Mouse (Mus musculus): ENCODE data around the gene Fbxl8. TPM values are rescaled to one million over a fixed set of nuclear protein-coding genes. Genes with fewer than 3 reads are reported as not detected.

Fbxl8 gene
- polyA plus RNA-seq, 1 experiment from 2014 or later = 0.92 TPM

- Histone ChIP-seq H3K9me3 (no peaks in the 10 kb centered on the region), H3K36me3 (replicated peaks) (peaks cover 85% of the 10 kb centered on the region), H3K27me3 (replicated peaks; ENCODE audit: low read depth, poor library complexity, severe bottlenecking) (no peaks in the 10 kb centered on the region), H3K4me1 (no peaks in the 10 kb centered on the region), H3K4me3 (no peak overlapping the region), H3K27ac (replicated peaks) (no peak overlapping the region)
- WGBS = 94% methylated on average over 14 of the region's 14 CpGs
- no peak for DNase-seq (ENCODE audit: low spot score)
Observed at GRCm38 (mm10) chr8:105237442-105238142, 26.9 kb upstream of the Fbxl8 start.

- 95% methylated on average over 7 of the region's 7 CpGs for WGBS
- Histone ChIP-seq H3K4me3 (no peak overlapping the region), H3K36me3 (replicated peaks) (peaks cover 78% of the 10 kb centered on the region), H3K27ac (replicated peaks) (no peak overlapping the region), H3K4me1 (no peaks in the 10 kb centered on the region), H3K27me3 (replicated peaks; ENCODE audit: low read depth, poor library complexity, severe bottlenecking) (no peaks in the 10 kb centered on the region), H3K9me3 (no peaks in the 10 kb centered on the region)
- DNase-seq (ENCODE audit: low spot score) = no peak
Observed at GRCm38 (mm10) chr8:105241016-105241415, 23.4 kb upstream of the Fbxl8 start.

- peaks cover 62% of the 10 kb centered on the region for H3K36me3 ChIP-seq (replicated peaks)
- H3K4me3 ChIP-seq = no peak overlapping the region
- H3K27me3 ChIP-seq (replicated peaks; ENCODE audit: low read depth, poor library complexity, severe bottlenecking) = peaks cover 27% of the 10 kb centered on the region
- no peaks in the 10 kb centered on the region for H3K9me3 ChIP-seq
- DNase-seq (ENCODE audit: low spot score) = no peak
- WGBS = 87% methylated on average over 6 of the region's 6 CpGs
- H3K27ac ChIP-seq (replicated peaks) = no peak overlapping the region
- peaks cover 21% of the 10 kb centered on the region for H3K4me1 ChIP-seq
Observed at GRCm38 (mm10) chr8:105251954-105252353, 12.5 kb upstream of the Fbxl8 start.

GRCm38 (mm10) chr8:105252680-105253537 is 11.5 kb upstream of the Fbxl8 start:
- Histone ChIP-seq H3K4me1 (peaks cover 21% of the 10 kb centered on the region), H3K9me3 (no peaks in the 10 kb centered on the region), H3K36me3 (replicated peaks) (peaks cover 53% of the 10 kb centered on the region), H3K4me3 (no peak overlapping the region), H3K27ac (replicated peaks) (no peak overlapping the region), H3K27me3 (replicated peaks; ENCODE audit: low read depth, poor library complexity, severe bottlenecking) (peaks cover 37% of the 10 kb centered on the region)
- 90% methylated on average over 10 of the region's 10 CpGs for WGBS
- DNase-seq (ENCODE audit: low spot score) = no peak

GRCm38 (mm10) chr8:105253766-105254151 is 10.7 kb upstream of the Fbxl8 start:
- 37% methylated on average over 20 of the region's 20 CpGs for WGBS
- Histone ChIP-seq H3K9me3 (no peaks in the 10 kb centered on the region), H3K27me3 (replicated peaks; ENCODE audit: low read depth, poor library complexity, severe bottlenecking) (peaks cover 46% of the 10 kb centered on the region), H3K4me1 (peaks cover 24% of the 10 kb centered on the region), H3K4me3 (peak overlapping the region; percentile 72), H3K36me3 (replicated peaks) (peaks cover 44% of the 10 kb centered on the region), H3K27ac (replicated peaks) (no peak overlapping the region; the same call in 1 of the 2 replicates)
- DNase-seq (ENCODE audit: low spot score) = no peak

- under 1% methylated on average over 74 of the region's 74 CpGs for WGBS
- peaks cover 52% of the 10 kb centered on the region for H3K27me3 ChIP-seq (replicated peaks; ENCODE audit: low read depth, poor library complexity, severe bottlenecking)
- peak overlapping the region; percentile 82 for H3K27ac ChIP-seq (replicated peaks)
- no peaks in the 10 kb centered on the region for H3K9me3 ChIP-seq
- H3K36me3 ChIP-seq (replicated peaks) = peaks cover 38% of the 10 kb centered on the region
- peak overlapping the region; percentile 72 for H3K4me3 ChIP-seq
- DNase-seq (ENCODE audit: low spot score) = peak; percentile 94
- H3K4me1 ChIP-seq = peaks cover 30% of the 10 kb centered on the region
Observed at GRCm38 (mm10) chr8:105254152-105254965, 10.1 kb upstream of the Fbxl8 start.

- Histone ChIP-seq H3K4me1 (peaks cover 36% of the 10 kb centered on the region), H3K27me3 (replicated peaks; ENCODE audit: low read depth, poor library complexity, severe bottlenecking) (peaks cover 58% of the 10 kb centered on the region), H3K36me3 (replicated peaks) (peaks cover 32% of the 10 kb centered on the region), H3K27ac (replicated peaks) (peak within 1 kb of the TSS; percentile 82), H3K9me3 (no peaks in the 10 kb centered on the region), H3K4me3 (peak within 1 kb of the TSS; percentile 72)
- under 1% methylated on average over 14 of the region's 14 CpGs for WGBS
- peak; percentile 71 for DNase-seq (ENCODE audit: low spot score)
Observed at GRCm38 (mm10) chr8:105254966-105255350, 9.5 kb upstream of the Fbxl8 start, which contains the start of gene B3gnt9. Gene B3gnt9 (minus strand): TSS chr8:105255153.

- H3K27me3 ChIP-seq (replicated peaks; ENCODE audit: low read depth, poor library complexity, severe bottlenecking) = peaks cover 83% of the 10 kb centered on the region
- H3K27ac ChIP-seq (replicated peaks) = no peak overlapping the region
- no peak overlapping the region for H3K4me3 ChIP-seq
- DNase-seq (ENCODE audit: low spot score) = no peak
- H3K9me3 ChIP-seq = no peaks in the 10 kb centered on the region; the same call in 1 of the 2 replicates
- 66% methylated on average over 7 of the region's 7 CpGs for WGBS
- H3K4me1 ChIP-seq = peaks cover 37% of the 10 kb centered on the region
- peaks cover 7% of the 10 kb centered on the region for H3K36me3 ChIP-seq (replicated peaks)
Observed at GRCm38 (mm10) chr8:105257318-105258114, 6.9 kb upstream of the Fbxl8 start.

GRCm38 (mm10) chr8:105258911-105259720 is 5.3 kb upstream of the Fbxl8 start:
- DNase-seq (ENCODE audit: low spot score) = peak; percentile 70
- Histone ChIP-seq H3K9me3 (no peaks in the 10 kb centered on the region; the same call in 1 of the 2 replicates), H3K4me3 (peak overlapping the region; percentile 57), H3K27me3 (replicated peaks; ENCODE audit: low read depth, poor library complexity, severe bottlenecking) (peaks cover 96% of the 10 kb centered on the region), H3K36me3 (replicated peaks) (no peaks in the 10 kb centered on the region), H3K4me1 (peaks cover 34% of the 10 kb centered on the region), H3K27ac (replicated peaks) (no peak overlapping the region)
- WGBS = 2% methylated on average over 55 of the region's 55 CpGs

- Histone ChIP-seq H3K36me3 (replicated peaks) (no peaks in the 10 kb centered on the region), H3K27me3 (replicated peaks; ENCODE audit: low read depth, poor library complexity, severe bottlenecking) (peaks cover 100% of the 10 kb centered on the region)
- WGBS = 3% methylated on average over 30 of the region's 30 CpGs
Observed at GRCm38 (mm10) chr8:105259721-105260320, 4.6 kb upstream of the Fbxl8 start.

More at GRCm38 (mm10) chr8:105259721-105260320, 4.6 kb upstream of the Fbxl8 start:
- peak; percentile 89 for DNase-seq (ENCODE audit: low spot score)
- Histone ChIP-seq H3K27ac (replicated peaks) (no peak overlapping the region), H3K9me3 (no peaks in the 10 kb centered on the region; the same call in 1 of the 2 replicates), H3K4me1 (peaks cover 34% of the 10 kb centered on the region), H3K4me3 (peak overlapping the region; percentile 57)

All from embryonic facial prominence, embryonic 10.5 days (tissue).